Mouse (Mus musculus) heart, embryonic 16.5 days (tissue): Measurements from ENCODE around the gene Vmn1r218. TPM values are rescaled to one million over a fixed set of nuclear protein-coding genes. Genes with fewer than 3 reads are reported as not detected.

Source experiments
- ATAC-seq: fragments of 200-750 bp; cut with Nextera tagmentation; replicated peaks from 2 replicates; pipeline ENCODE4 v1.8.0; 2017; ENCODE audit warnings: moderate number of reproducible peaks; ENCODE audit not compliant: insufficient read depth, low FRiP score; ENCODE audit errors: extremely low read depth
- H3K27ac ChIP-seq: fragments of 300-500 bp; sonication (generic); 2 replicates; pipeline ENCODE4 v1.5.1; 2014; ENCODE audit warnings: mild to moderate bottlenecking, low read length, control low read depth, moderate library complexity
- H3K27me3 ChIP-seq: fragments of 300-500 bp; sonication (generic); 2 replicates; pipeline ENCODE4 v1.6.1; 2014; ENCODE audit warnings: low read length, mixed read lengths; ENCODE audit not compliant: control insufficient read depth, insufficient read depth
- H3K36me3 ChIP-seq: fragments of 300-500 bp; sonication (generic); 2 replicates; pipeline ENCODE4 v1.6.1; 2014; ENCODE audit not compliant: control insufficient read depth, insufficient read depth
- H3K4me1 ChIP-seq: fragments of 300-500 bp; sonication (generic); 2 replicates; pipeline ENCODE4 v1.6.1; 2014; ENCODE audit warnings: low read length, mixed read lengths; ENCODE audit not compliant: control insufficient read depth, insufficient read depth
- H3K4me2 ChIP-seq: fragments of 300-500 bp; sonication (generic); 2 replicates; pipeline ENCODE4 v1.6.1; 2014; ENCODE audit warnings: low read depth, mild to moderate bottlenecking, control low read depth, low read length
- H3K4me3 ChIP-seq: fragments of 300-500 bp; sonication (generic); 2 replicates; pipeline ENCODE4 v1.5.1; 2014; ENCODE audit warnings: mild to moderate bottlenecking, control low read depth, low read length
- H3K9ac ChIP-seq: fragments of 300-500 bp; sonication (generic); 2 replicates; pipeline ENCODE4 v1.6.1; 2014; ENCODE audit warnings: low read length, control low read depth
- H3K9me3 ChIP-seq: fragments of 300-500 bp; sonication (generic); replicated peaks from 2 replicates; pipeline ENCODE4 v1.6.1; 2016; ENCODE audit warnings: low read length; ENCODE audit not compliant: control insufficient read depth
- WGBS: fragments of 180-500 bp; shearing (Covaris S2); extraction: QIAGEN DNeasy Blood & Tissue Kit; methylation state at CpG from one replicate; pipeline ENCODE4 v1.1.7; 2014; 5-methylcytosine and 5-hydroxymethylcytosine counted together
- polyA plus RNA-seq: library from polyadenylated mRNA; unstranded; fragments of >200 nt; fragmentation: Nextera tagmentation; extraction: Ambion mirVana; gene quantifications from 2 replicates; pipeline ENCODE4 v1.2.1, GENCODE M21; 2015

The Vmn1r218 gene
- polyA plus RNA-seq, 1 experiment from 2014 or later: not detected

DNA sequence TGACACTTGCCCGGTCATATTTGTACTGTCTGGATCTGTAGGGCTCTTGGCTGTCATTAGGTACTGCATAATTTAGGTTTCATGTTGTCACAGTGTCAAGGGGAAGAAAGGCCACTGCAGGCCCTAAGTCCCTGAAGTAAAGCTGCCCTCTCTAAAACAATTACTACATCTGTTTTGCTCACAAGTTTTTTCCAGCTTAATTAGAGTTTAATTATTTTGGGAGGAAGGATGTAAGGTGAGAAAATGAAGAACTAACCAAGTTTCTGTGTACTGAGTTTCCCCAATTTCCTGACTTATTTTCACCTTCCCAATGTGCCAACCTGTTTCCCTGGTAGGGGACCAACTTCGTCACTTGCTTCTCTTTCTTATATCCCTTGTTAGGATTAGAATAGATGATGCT is 54.9 kb downstream of the Vmn1r218 start, which contains the start of gene Vmn1r220:
Vmn1r220 (minus strand) TSS at position 101 of the 400 bp plus-strand sequence.
- no peak within 1 kb of the TSS for H3K4me2 ChIP-seq
- H3K36me3 ChIP-seq: no peaks in the 10 kb centered on the region
- no peak within 1 kb of the TSS for H3K9ac ChIP-seq
- no peak within 1 kb of the TSS for H3K27ac ChIP-seq
- ATAC-seq: no peak
- no peaks in the 10 kb centered on the region for H3K27me3 ChIP-seq
- no peaks in the 10 kb centered on the region for H3K4me1 ChIP-seq
- WGBS: 80% methylated on average over 2 of the region's 2 CpGs
- H3K9me3 ChIP-seq: no peaks in the 10 kb centered on the region
- H3K4me3 ChIP-seq: no peak within 1 kb of the TSS

Other genes starting within 250 kb of the Vmn1r218 start
- gene Vmn1r212, start 248.9 kb upstream of the Vmn1r218 start, polyA plus RNA-seq: not detected in 2 replicates
- gene Vmn1r213, start 125.5 kb upstream of the Vmn1r218 start, polyA plus RNA-seq: not detected in 2 replicates
- not detected in 2 replicates for gene Vmn1r214, start 102.7 kb upstream of the Vmn1r218 start, polyA plus RNA-seq
- not detected in 2 replicates for gene Vmn1r215, start 65.1 kb upstream of the Vmn1r218 start, polyA plus RNA-seq
- gene Vmn1r217, start 14.9 kb upstream of the Vmn1r218 start, polyA plus RNA-seq: not detected in 2 replicates
- gene Vmn1r219, start 26.2 kb downstream of the Vmn1r218 start, polyA plus RNA-seq: 0.01 TPM in 1 of 2 replicates, not detected in the other
- not detected in 2 replicates for gene Vmn1r220, start 54.8 kb downstream of the Vmn1r218 start, polyA plus RNA-seq
- gene Vmn1r221, start 81.0 kb downstream of the Vmn1r218 start, polyA plus RNA-seq: not detected in 2 replicates
- not detected in 2 replicates for gene Vmn1r222, start 102.8 kb downstream of the Vmn1r218 start, polyA plus RNA-seq
- gene Vmn1r223, start 114.0 kb downstream of the Vmn1r218 start, polyA plus RNA-seq: not detected in 2 replicates
- 36.5 and 37.8 TPM in 2 replicates for gene Zfp322a, start 236.1 kb downstream of the Vmn1r218 start, polyA plus RNA-seq